Mouse (Mus musculus) liver, embryonic 14.5 days (tissue): ENCODE measurements around the gene Map4k2.
A peak's percentile ranks its signal among the peaks of the same experiment; 100 is the strongest.

ENCODE experiments used
- CTCF ChIP-seq: IDR thresholded peaks from 2 replicates; pipeline ENCODE4 v1.5.1; 2016; ENCODE audit warnings: antibody characterized with exemption, low read depth, control low read depth
- EP300 ChIP-seq: IDR thresholded peaks from 2 replicates; pipeline ENCODE4 v1.6.1; 2016; ENCODE audit warnings: antibody characterized with exemption, low read depth

DNA sequence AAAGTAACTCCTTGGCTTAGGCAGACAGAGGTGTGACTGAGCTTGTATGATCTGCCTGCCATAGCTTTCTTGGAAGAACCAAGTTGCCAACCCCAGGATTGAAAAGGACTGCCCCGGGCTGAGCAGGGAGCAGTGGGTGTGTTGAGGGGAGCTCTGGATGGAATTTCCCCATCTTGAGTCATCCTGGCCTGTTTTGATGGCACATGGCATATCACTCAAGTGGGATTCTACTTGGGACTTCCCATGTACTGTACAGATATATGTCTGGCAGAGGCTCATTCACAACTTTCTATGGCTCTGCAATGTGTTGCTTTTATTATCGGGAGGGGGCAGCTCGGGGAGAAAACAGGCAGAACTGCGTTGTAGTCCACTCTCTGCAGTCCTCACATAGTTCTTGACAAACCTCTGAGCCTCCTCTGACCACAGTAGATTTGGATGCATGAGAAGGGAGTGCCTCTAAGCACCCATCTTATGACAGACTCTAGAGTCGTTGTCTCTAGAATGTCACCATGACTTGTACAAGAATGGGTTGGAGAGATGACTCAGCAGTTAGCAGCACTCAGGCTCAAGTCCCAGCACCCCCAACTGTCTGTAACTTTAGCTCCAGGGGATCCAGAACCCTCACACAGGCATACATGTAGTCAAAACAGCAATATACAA, 44.3 kb upstream of the Map4k2 start:
- TF ChIP-seq EP300 (0 out of 2 replicates have a peak, but pooled peaks have one; percentile 17), CTCF (no peak)
